Mouse (Mus musculus) midbrain, embryonic 10.5 days (tissue): ENCODE results near the gene Rab26. TPM values are rescaled to one million over a fixed set of nuclear protein-coding genes. Genes with fewer than 3 reads are reported as not detected.

Experiments
- DNase-seq: peaks from one replicate; pipeline ENCODE4 v3.0.0-alpha.2; 2017; ENCODE audit warnings: low spot score
- H3K27ac ChIP-seq: fragments of 300-500 bp; sonication (generic); replicated peaks from 2 replicates; pipeline ENCODE4 v1.5.1; 2016; ENCODE audit warnings: mild to moderate bottlenecking
- H3K27me3 ChIP-seq: fragments of 300-500 bp; sonication (generic); 2 replicates; pipeline ENCODE4 v1.6.1; 2016; ENCODE audit warnings: low read depth, mild to moderate bottlenecking; ENCODE audit not compliant: poor library complexity, severe bottlenecking
- H3K36me3 ChIP-seq: fragments of 300-500 bp; sonication (generic); 2 replicates; pipeline ENCODE4 v1.6.1; 2016; ENCODE audit warnings: mild to moderate bottlenecking, moderate library complexity
- H3K4me1 ChIP-seq: fragments of 300-500 bp; sonication (generic); 2 replicates; pipeline ENCODE4 v1.6.1; 2016
- H3K4me3 ChIP-seq: fragments of 300-500 bp; sonication (generic); 2 replicates; pipeline ENCODE4 v1.5.1; 2016; ENCODE audit warnings: mild to moderate bottlenecking, moderate library complexity
- H3K9me3 ChIP-seq: fragments of 300-500 bp; sonication (generic); replicated peaks from 2 replicates; pipeline ENCODE4 v1.6.1; 2016; ENCODE audit warnings: mild to moderate bottlenecking
- WGBS: fragments of 180-500 bp; shearing (Covaris S2); methylation state at CpG from one replicate; pipeline ENCODE4 v1.1.7; 2016; 5-methylcytosine and 5-hydroxymethylcytosine counted together
- polyA plus RNA-seq: library from polyadenylated mRNA; unstranded; fragments of >200 nt; fragmentation: Nextera tagmentation; extraction: Ambion mirVana; gene quantifications from 2 replicates; pipeline ENCODE4 v1.2.1, GENCODE M21; 2016

Rab26 gene
- polyA plus RNA-seq, 1 experiment from 2014 or later = 2.1 TPM

DNA sequence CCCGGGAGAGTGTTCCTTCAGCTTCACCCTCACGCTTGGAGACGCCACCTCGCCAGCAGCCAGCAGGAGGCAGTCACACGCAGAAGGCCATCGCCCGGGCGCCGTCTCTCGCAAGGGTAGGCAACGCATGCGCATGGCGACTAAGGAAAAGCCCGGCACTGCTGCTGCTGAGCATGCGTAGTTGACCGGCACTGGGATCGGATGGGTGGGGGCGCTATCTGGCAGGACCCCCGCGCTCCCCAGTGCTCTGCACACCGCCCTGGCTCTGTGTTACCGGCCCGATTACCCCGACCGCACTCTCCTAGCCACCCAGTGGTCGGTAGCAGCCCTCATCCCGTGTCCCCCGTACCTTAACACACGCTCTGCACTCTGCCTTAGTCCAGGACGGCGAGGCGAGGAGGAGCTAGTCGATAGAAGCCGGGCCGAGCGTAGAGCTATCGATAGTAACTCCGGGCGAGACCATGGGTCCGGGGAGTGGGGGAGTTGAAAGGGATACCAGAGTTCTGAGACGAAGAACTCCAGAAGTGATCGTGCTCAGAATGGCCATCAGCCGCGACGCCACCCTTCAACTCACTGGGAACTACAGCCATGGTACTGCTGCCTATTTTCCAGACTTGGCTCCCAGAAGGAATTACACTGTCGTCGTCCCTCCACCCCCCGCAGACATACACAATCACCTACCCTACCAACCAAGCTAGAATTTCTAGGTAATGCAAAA lies 55.2 kb downstream of the Rab26 start, which contains the start of gene Mlst8:
TSS of gene Mlst8 (minus strand) at position 416 of the 718 bp plus-strand sequence.
- peak; percentile 98 for DNase-seq
- H3K4me3 ChIP-seq = peak within 1 kb of the TSS; percentile 87
- H3K27ac ChIP-seq = peak within 1 kb of the TSS; percentile 98
- H3K36me3 ChIP-seq = peaks cover 43% of the 10 kb centered on the region
- no peaks in the 10 kb centered on the region for H3K27me3 ChIP-seq
- H3K4me1 ChIP-seq = peaks cover 24% of the 10 kb centered on the region
- WGBS = under 1% methylated on average over 48 of the region's 48 CpGs
- H3K9me3 ChIP-seq = no peaks in the 10 kb centered on the region

GRCm38 (mm10) chr17:24477985-24478600 lies 55.9 kb downstream of the Rab26 start:
- WGBS = 58% methylated on average over 11 of the region's 11 CpGs
- peak overlapping the region; percentile 98 for H3K27ac ChIP-seq

More at GRCm38 (mm10) chr17:24477985-24478600, 55.9 kb downstream of the Rab26 start:
- no peaks in the 10 kb centered on the region for H3K9me3 ChIP-seq
- peaks cover 24% of the 10 kb centered on the region for H3K4me1 ChIP-seq
- peak overlapping the region; percentile 87 for H3K4me3 ChIP-seq
- DNase-seq = no peak
- no peaks in the 10 kb centered on the region for H3K27me3 ChIP-seq
- H3K36me3 ChIP-seq = peaks cover 50% of the 10 kb centered on the region

Other genes starting within 250 kb of the Rab26 start
- gene Abca17, start 183.1 kb downstream of the Rab26 start, polyA plus RNA-seq = 0.12 TPM in 1 of 2 replicates, not detected in the other
- gene Abca3, start 182.3 kb downstream of the Rab26 start, polyA plus RNA-seq = 8.6 and 13.3 TPM in 2 replicates
- 454 and 468 TPM in 2 replicates for gene Rnps1, start 119.6 kb downstream of the Rab26 start, polyA plus RNA-seq
- gene Eci1, start 107.6 kb downstream of the Rab26 start, polyA plus RNA-seq = 78.8 and 82.4 TPM in 2 replicates
- 2.7 and 3.4 TPM in 2 replicates for gene Dnase1l2, start 91.1 kb downstream of the Rab26 start, polyA plus RNA-seq
- 36.2 and 42.9 TPM in 2 replicates for gene E4f1, start 63.9 kb downstream of the Rab26 start, polyA plus RNA-seq
- gene Pgp, start 63.8 kb downstream of the Rab26 start, polyA plus RNA-seq = 76.4 and 83.5 TPM in 2 replicates
- gene Bricd5, start 60.3 kb downstream of the Rab26 start, polyA plus RNA-seq = 0.21 and 0.22 TPM in 2 replicates
- gene Mlst8, start 55.1 kb downstream of the Rab26 start, polyA plus RNA-seq = 40.2 and 40.9 TPM in 2 replicates
- 6.7 and 8.5 TPM in 2 replicates for gene Caskin1, start 45.6 kb downstream of the Rab26 start, polyA plus RNA-seq
- gene Traf7, start 6.3 kb downstream of the Rab26 start, polyA plus RNA-seq = 106 and 110 TPM in 2 replicates
- 14.7 and 18.5 TPM in 2 replicates for gene Pkd1, start 15.6 kb upstream of the Rab26 start, polyA plus RNA-seq
- 62.7 and 79.2 TPM in 2 replicates for gene Tsc2, start 98.4 kb upstream of the Rab26 start, polyA plus RNA-seq
- 25.2 and 25.3 TPM in 2 replicates for gene Nthl1, start 98.5 kb upstream of the Rab26 start, polyA plus RNA-seq
- 30.2 and 33.2 TPM in 2 replicates for gene Slc9a3r2, start 116.1 kb upstream of the Rab26 start, polyA plus RNA-seq
- gene Npw, start 124.2 kb upstream of the Rab26 start, polyA plus RNA-seq = not detected in 2 replicates
- 21.7 and 24.3 TPM in 2 replicates for gene Zfp598, start 135.5 kb upstream of the Rab26 start, polyA plus RNA-seq
- gene Syngr3, start 155.7 kb upstream of the Rab26 start, polyA plus RNA-seq = 10.3 and 16.1 TPM in 2 replicates
- 52.3 and 58.5 TPM in 2 replicates for gene Gfer, start 161.9 kb upstream of the Rab26 start, polyA plus RNA-seq
- 1.0 and 1.5 TPM in 2 replicates for gene Noxo1, start 162.0 kb upstream of the Rab26 start, polyA plus RNA-seq
- 141 and 144 TPM in 2 replicates for gene Tbl3, start 173.4 kb upstream of the Rab26 start, polyA plus RNA-seq
- 0.26 and 0.51 TPM in 2 replicates for gene Rnf151, start 183.9 kb upstream of the Rab26 start, polyA plus RNA-seq
- 1,457 and 1,841 TPM in 2 replicates for gene Rps2, start 183.9 kb upstream of the Rab26 start, polyA plus RNA-seq
- 206 and 214 TPM in 2 replicates for gene Ndufb10, start 190.3 kb upstream of the Rab26 start, polyA plus RNA-seq
- gene Rpl3l, start 193.6 kb upstream of the Rab26 start, polyA plus RNA-seq = not detected in 2 replicates
- 19.2 and 20.5 TPM in 2 replicates for gene Msrb1, start 202.4 kb upstream of the Rab26 start, polyA plus RNA-seq
- gene Hs3st6, start 218.8 kb upstream of the Rab26 start, polyA plus RNA-seq = 0.43 and 0.51 TPM in 2 replicates